Mouse (Mus musculus): ENCODE results near the gene March10.

The March10 gene

DNA sequence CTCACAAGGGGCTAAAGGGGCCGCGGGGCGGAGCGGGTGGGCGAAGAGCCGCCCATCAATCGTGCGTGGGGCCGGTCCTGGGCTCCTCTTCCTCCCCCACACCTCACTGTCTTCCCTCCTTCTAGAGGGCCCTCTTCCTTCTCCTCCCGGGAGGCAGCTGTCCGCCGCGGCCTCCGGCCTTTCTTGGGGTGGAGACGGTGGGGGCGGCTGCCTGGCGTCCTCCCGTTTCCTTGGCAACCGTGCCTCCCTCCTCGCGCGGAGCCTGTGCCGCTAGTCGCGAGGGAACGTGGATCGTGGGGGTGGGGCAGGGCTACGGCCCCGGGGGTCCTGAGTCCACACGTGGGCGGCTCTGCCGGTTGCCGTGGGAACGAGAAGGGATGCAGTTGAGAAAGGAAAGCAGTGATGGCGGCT lies at the start of gene March10:
March10 (minus strand) TSS at position 239 of the 411 bp plus-strand sequence.
- DNase-seq (ENCODE audit: inconsistent age in 2 of 2, low spot score in 1 of 2): peak; percentile 14 to 47

GRCm38 (mm10) chr11:105506322-105506721 lies 49.8 kb upstream of the March10 start:
- peak in 1 of 2 experiments; percentile 10 for DNase-seq (ENCODE audit: inconsistent age in 2 of 2, low spot score in 1 of 2)

- DNase-seq (ENCODE audit: inconsistent age in 2 of 2, low spot score in 1 of 2): no peak
Observed at GRCm38 (mm10) chr11:105505038-105505437, 48.5 kb upstream of the March10 start.

DNA sequence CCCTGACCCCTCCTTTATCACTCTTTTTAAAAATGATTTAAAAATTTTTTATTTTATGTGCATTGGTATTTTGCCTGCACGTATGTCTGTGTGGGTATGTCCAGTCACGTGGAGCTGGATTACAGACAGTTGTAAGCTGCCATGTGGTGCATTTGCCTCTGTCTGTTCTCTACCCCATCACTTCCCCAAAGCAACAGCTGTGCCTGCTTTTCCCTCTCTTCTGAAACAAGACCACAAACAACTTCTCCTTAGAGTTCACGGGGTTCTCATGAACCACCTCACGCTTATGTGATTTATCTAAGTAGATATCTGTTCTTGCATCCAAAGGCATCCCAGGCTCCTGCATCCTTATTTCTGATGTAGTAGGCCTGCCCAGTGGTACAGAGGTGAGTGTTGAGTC lies 45.8 kb upstream of the March10 start:
- no peak for DNase-seq (ENCODE audit: inconsistent age in 2 of 2, low spot score in 1 of 2)

DNA sequence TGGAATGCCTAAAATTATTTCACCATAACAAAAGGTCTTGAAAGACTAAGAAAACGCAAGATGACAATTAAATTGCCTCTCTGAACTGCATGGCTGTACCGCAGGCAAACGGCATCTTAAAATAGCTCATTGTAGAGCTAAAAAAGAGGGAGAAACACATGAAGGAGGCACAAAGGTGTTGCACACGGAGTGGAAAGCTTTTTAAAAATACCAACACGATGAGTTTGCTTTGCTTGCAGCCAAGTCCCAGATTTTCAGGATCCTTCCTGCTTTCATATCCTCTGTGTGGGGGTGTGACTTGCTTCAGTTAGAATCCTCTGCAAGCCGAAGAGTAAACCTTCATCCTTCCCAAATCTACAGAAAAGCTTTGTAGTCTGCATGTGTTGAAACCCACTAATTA lies 41.0 kb upstream of the March10 start:
- no peak for DNase-seq (ENCODE audit: inconsistent age in 2 of 2, low spot score in 1 of 2)

DNA sequence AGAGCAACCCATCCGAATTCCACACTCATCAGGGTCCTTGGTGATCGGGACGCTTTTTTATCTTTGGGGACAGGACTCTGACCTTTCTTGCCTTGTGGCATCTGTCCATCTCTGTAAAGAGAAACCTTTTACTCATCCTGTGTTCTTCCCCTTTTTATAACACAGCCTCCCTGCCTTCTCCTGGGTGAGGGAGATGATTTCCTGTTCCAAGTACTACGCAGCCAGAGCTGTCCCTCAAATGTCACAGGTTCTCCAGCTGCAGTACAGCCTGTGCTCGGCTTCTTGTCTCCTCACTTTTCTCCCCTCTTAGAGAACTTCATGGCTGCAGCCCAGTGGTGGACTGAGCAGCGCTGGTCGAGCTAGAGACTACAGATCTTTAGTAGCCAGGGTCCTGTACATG lies 40.1 kb upstream of the March10 start:
- no peak for DNase-seq (ENCODE audit: inconsistent age in 2 of 2, low spot score in 1 of 2)

DNA sequence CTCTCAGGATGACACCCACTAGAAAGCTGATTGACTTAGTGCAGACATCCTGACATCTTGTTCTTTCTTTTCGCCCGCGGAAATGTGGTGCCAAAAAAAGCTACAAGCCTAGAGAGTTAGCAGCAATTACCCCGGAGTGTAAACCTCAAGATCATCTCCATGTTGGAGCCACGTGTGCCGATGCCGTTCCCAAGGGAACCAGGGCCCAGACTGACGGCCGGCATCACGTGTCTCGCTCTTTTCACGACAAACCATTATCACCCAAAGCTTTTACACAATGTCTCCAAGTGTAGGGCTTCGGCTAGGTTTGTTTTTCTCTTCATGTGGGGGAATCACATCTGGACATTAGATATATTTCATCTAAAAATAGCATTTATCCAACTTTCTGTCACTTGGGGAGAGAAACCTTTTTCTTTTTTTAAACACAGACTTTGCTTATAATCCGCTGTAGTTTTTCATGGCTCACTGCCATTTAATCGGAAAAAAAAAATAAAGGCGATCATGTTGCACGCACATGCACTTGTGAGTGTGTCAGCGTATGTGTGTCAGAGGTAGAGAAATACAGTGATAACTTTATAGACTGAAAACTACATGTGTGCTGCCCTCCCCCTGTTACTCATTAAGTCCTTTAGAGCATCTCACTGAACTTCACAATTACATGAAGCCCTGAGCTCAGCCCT lies 39.2 kb upstream of the March10 start:
- DNase-seq (ENCODE audit: inconsistent age in 2 of 2, low spot score in 1 of 2): no peak

DNA sequence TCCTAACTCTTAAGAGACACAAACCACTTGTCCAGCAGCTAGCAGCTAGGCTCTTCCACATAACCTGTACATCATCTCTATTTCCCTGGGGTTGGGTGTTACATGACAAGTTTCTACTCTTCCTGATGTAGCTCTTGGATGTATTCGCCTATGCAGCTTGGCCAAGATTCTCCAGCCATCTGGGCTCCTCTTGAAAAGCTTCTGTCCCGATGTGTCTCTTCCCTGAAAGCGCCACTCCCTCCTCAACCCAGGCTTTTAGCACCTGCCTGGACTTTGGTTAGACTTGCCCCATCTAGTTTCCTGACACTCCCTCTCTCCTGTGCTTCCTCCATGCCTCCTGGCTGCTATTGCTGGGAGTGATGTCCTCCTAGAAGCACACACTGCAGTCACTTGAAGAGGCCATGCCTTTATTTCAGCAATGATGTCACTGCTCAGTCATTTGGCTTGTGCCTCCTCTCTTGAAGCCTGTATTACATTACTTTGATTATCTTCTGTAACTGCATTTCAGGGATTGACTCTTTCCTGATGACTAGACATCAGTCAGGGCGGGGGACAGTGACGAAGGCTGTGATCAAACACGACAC lies 38.3 kb upstream of the March10 start:
- DNase-seq (ENCODE audit: inconsistent age in 2 of 2, low spot score in 1 of 2): no peak

DNA sequence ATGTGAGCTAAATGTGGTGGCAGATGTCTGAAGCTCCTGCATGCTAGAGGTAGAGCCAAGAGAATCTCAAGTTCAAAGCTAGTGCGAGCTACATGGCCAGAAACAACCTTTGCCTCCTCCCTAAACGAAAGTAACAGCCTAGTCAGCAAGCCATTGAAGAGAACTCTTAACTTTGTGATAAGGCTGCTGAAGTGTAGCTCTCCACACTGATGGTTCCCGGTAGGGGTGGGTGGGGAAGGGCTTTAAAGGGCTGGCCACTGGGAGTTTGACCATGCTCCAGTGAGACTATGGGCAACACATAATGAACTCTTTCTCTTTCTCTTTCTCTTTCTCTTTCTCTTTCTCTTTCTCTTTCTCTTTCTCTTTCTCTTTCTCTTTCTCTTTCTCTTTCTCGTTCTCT lies 35.9 kb upstream of the March10 start:
- no peak for DNase-seq (ENCODE audit: inconsistent age in 2 of 2, low spot score in 1 of 2)

DNA sequence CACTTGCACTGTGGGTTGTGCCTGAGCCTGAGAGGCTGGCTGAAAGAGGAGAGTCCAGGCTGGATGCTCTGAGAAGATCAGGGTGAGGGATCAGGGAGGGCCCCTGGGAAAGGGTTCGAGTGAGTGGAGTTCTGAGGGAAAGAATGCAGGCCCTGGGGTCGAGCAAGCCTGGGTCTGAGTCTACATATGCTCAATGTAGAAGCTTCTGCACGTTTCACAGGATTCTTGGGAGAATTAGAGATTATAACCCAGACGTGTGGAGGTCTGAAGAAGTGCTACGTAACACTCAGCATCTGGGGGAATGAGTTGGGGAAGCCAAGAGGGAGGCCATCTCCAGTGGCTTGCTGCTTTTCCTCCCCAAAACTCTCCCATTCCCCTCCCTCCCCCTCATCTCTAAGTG lies 34.4 kb upstream of the March10 start:
- DNase-seq (ENCODE audit: inconsistent age in 2 of 2, low spot score in 1 of 2): no peak

DNA sequence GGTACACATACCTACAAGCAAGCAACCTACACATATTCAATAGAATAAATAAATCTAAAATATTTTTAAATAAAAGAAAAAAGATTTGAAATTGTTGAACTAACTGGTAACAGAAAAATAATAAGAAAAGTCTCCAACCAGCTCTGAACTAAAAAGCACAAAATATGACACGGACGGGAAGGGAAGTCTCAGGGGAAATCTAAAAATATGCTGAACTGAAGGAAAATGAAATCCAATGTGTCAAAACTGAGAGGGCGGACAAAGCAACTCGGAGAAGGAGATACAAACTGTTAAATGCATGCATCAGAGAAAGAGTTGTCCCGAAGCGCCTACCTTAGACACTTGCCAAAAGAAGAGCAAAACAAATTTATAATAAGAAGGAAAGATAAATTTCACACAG lies 28.9 kb upstream of the March10 start:
- DNase-seq (ENCODE audit: inconsistent age in 2 of 2, low spot score in 1 of 2): no peak

DNA sequence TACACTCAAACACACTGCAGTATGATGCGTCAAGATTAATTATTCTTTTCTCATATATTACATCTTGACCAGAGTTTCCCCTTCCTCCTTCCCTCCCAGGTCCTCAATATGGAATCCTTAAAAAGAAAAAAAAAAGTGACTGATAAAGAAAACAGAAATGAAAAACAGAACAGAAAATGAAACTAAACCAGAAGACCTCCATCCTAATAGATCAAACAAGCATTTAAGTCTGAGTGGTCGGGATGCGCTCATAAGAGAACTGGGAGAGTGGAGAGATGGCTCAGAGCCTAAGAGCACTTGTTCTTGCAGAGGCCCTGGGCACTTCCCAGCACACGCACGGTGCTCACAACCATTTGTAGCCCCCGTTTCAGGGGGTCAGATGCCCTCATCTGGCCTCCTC lies 28.5 kb upstream of the March10 start:
- no peak for DNase-seq (ENCODE audit: inconsistent age in 2 of 2, low spot score in 1 of 2)

DNA sequence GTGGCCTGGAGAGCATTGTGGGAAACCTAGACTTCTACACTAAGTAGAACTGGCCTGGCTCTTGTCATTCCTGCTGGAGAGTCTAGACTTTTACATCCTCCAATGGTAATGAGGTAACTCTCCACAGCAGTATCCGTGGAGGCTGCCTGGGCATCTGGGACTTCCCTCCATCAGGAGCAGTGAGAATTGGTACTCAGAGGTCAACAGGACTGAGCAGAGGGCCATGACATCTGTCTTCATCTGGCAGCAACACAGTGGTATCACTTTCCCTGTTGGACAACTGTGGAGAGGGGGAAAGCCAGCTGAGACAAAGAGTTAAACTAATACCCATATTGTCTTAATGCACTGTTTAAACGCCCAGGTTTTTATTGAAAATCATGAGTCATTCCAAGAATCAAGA lies 26.2 kb upstream of the March10 start:
- DNase-seq (ENCODE audit: inconsistent age in 2 of 2, low spot score in 1 of 2): no peak

DNA sequence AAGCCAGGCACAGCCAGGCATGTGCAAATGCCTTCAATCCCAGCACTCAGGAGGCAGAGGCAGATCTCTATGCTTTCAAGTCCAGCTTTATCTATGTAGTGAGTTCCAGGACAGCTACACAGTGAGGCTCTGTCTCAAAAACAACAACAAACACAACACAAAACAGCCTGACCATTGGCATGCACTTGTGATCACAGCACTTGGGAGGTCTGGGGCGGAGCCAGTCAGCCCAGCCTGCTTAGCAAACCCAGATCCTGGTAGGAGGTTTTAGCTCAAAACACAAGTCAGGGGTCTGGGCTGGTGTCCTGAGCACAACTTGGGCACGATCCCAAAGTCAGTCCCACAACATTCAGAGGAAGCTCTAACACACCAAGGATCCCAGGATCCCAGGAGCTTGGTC lies 18.2 kb upstream of the March10 start:
- no peak for DNase-seq (ENCODE audit: inconsistent age in 2 of 2, low spot score in 1 of 2)

DNA sequence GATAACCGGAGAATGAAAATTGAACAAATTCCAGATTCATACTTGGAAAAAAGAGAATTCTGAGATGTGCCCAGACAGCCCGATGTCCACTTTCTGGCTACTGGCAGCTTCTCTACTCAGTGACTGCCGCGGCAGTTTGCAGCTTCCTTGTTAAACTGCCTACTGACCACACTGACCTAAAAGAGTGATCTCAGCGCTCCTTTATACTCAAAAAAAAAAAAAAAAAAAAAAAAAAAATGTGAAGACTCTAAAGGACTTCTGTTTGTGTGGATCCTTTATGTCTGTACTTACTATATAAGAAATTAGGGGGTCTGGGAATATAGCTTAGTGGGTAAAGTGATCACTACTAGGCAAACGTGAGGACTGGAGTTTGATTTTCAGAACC lies 17.8 kb upstream of the March10 start:
- DNase-seq (ENCODE audit: inconsistent age in 2 of 2, low spot score in 1 of 2): no peak

- DNase-seq (ENCODE audit: inconsistent age in 2 of 2, low spot score in 1 of 2): no peak
Observed at GRCm38 (mm10) chr11:105473716-105474351, 17.3 kb upstream of the March10 start.

- no peak for DNase-seq (ENCODE audit: inconsistent age in 2 of 2, low spot score in 1 of 2)
Observed at GRCm38 (mm10) chr11:105472610-105473009, 16.1 kb upstream of the March10 start.

GRCm38 (mm10) chr11:105470896-105471295 lies 14.4 kb upstream of the March10 start:
- DNase-seq (ENCODE audit: inconsistent age in 2 of 2, low spot score in 1 of 2): no peak

- no peak for DNase-seq (ENCODE audit: inconsistent age in 2 of 2, low spot score in 1 of 2)
Observed at GRCm38 (mm10) chr11:105469561-105469960, 13.0 kb upstream of the March10 start.

- no peak for DNase-seq (ENCODE audit: inconsistent age in 2 of 2, low spot score in 1 of 2)
Observed at GRCm38 (mm10) chr11:105469091-105469507, 12.6 kb upstream of the March10 start.

- no peak for DNase-seq (ENCODE audit: inconsistent age in 2 of 2, low spot score in 1 of 2)
Observed at GRCm38 (mm10) chr11:105468436-105468835, 11.9 kb upstream of the March10 start.

DNA sequence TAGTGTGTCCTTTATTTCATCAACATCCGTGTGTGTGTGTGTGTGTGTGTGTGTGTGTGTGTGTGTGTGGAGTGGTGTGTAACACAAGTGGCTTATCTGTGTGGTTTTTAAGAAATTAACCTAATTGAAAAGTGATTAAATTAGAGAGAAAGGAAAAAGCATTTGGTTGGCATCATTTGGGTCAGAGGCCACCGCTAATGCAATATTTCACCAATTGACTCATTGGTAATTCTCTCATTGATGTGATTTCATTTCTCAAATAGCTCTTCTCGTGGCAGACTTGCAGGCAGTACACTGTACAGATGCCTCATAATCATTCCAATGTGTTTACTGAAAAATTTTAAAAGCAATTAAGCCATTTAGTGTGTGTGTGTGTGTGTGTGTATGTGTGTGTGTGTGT lies 11.3 kb upstream of the March10 start:
- DNase-seq (ENCODE audit: inconsistent age in 2 of 2, low spot score in 1 of 2): no peak

DNA sequence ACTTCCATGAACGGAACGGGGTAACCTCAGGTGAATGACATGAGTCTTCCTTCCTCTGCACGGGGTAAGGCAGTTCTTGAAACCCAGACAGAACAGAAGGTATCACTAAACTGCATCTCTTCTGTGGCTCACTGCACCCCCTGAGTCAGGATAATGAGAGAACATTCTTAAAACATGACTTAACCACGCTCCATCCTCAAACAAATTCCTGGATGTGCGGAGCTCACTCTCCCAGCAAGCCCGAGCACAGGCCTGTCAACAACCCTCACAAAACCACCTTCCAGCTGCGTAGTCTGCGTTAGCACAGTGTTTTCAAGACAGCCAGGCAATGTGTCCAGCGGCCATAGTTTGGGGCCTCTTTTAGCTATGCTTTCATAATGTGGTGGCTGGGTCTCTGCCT lies 10.7 kb upstream of the March10 start:
- no peak for DNase-seq (ENCODE audit: inconsistent age in 2 of 2, low spot score in 1 of 2)

All from adrenal gland, adult (tissue).